Mouse (Mus musculus): ENCODE data around the gene Hsd11b2. TPM values are rescaled to one million over a fixed set of nuclear protein-coding genes. Genes with fewer than 3 reads are reported as not detected.

Hsd11b2 gene
- under 1 TPM; 0.43 to 0.52 TPM for total RNA-seq (2021)

- peak; percentile 43 for DNase-seq
Observed at GRCm38 (mm10) chr8:105518436-105519313, at the start of gene Hsd11b2. TSS of gene Hsd11b2 (plus strand) at chr8:105518755.

DNA sequence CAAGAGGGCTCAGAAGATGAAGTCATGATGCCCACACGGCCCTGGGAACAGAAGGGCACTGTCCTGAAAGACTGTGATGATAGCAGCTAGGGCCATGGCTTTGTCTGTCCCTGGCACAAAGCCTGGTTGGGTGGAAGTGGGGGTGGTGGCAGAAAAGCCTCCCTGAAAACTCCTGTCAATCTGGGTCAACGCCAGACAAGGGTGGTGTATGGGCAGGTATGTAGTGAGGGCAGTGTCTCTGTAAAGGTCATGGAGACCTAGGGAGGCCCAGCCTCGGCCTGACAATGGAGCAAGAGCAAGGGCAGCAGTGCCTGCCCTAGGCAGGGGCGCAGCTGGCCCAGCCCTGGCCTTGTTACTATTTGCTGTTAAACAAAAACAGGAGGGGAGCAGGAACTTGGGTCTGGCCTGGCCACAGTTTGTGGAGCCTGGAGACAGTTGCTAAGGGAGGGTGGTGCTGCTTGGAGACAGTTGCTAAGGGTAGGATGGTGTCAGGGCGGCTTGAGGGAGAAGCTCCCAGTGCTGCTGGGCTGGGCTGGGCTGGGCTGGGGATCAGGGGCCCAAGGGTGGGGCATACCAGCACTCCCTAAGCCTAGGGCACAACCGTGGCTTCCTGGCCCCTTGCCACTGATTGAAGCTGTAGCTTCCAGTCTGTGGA is 49.4 kb upstream of the Hsd11b2 start:
- peak; percentile 57 for DNase-seq

DNA sequence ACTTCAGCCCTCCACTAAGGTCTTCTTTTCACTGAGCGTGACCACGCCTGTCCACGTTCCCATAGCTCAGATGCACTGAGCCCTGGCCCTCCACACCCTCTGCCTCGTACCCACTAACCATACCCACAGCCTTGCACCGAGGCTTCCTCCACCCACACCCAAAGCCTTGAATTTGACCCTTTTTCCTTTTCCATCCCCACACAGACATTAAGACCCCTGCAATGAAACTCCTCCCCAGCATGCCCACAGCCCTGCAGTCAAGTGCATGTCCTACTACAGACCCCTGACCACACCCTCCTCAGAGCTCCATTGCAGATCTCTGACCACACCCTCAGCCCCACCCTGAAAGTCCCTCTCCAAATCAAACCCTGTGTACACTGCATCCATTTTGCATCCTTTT is 48.7 kb upstream of the Hsd11b2 start:
- DNase-seq: no peak

- DNase-seq: no peak
Observed at GRCm38 (mm10) chr8:105470262-105470661, 48.3 kb upstream of the Hsd11b2 start.

DNA sequence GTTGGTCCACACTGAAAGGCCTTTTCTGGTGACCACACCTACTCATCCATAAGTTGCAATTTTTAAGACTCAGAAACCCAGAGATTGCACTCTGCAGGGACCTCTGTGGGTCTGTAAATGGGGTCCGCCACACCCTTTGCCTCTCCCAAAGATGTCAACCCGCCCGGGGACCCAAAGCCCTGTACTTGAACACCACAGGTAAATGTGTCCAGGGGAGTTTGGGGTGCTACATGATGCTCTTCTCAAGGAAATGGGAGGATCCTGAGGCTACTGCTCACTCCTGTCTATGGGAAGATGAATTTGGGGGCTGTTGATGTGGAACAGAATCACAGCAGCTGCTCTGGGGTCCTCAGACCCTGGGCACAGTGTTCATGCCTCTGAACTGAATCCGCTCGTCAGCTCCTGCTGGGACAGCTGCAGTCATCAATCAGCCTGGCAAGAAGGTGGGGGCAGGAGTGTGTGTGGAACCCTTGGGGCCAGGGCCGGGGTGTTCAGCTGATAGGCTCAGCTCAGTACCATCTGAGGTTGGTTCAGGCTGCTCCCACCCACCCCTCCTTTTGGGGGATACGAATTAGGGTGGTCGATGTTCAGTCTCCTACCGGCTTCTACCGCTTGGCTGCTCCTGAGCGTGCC is 47.8 kb upstream of the Hsd11b2 start:
- no peak for DNase-seq

- DNase-seq: peak; percentile 98
Observed at GRCm38 (mm10) chr8:105471314-105472015, 47.1 kb upstream of the Hsd11b2 start, which contains the start of gene Tppp3. TSS of gene Tppp3 (minus strand) at chr8:105471526.

DNA sequence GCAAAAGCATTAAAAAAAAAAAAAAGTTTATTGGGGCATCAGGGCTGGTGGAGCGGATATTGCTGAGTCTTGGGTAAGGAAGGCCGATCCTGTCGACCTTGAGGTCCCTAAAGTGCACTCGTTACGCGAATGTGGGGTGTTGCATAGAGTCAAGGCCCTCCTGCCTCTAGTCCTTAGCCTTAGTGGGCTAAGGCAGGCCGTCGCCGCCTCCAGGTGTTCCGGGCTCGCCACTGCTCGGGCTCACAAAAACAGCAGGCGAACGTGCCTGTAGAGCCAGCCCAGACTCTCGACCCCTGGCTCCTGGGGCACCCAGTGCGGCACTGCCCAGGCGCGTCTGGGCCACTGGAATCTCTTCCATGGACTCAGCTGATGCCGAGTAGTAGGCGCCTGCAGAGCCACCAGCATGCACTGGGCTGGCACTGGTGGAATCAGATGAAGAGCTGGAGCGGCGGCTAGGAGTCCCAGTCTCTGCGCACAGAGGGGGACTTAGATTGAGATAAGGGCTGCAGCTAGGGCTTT is 46.1 kb upstream of the Hsd11b2 start:
- no peak for DNase-seq

- DNase-seq: no peak
Observed at GRCm38 (mm10) chr8:105472983-105473382, 45.6 kb upstream of the Hsd11b2 start.

DNA sequence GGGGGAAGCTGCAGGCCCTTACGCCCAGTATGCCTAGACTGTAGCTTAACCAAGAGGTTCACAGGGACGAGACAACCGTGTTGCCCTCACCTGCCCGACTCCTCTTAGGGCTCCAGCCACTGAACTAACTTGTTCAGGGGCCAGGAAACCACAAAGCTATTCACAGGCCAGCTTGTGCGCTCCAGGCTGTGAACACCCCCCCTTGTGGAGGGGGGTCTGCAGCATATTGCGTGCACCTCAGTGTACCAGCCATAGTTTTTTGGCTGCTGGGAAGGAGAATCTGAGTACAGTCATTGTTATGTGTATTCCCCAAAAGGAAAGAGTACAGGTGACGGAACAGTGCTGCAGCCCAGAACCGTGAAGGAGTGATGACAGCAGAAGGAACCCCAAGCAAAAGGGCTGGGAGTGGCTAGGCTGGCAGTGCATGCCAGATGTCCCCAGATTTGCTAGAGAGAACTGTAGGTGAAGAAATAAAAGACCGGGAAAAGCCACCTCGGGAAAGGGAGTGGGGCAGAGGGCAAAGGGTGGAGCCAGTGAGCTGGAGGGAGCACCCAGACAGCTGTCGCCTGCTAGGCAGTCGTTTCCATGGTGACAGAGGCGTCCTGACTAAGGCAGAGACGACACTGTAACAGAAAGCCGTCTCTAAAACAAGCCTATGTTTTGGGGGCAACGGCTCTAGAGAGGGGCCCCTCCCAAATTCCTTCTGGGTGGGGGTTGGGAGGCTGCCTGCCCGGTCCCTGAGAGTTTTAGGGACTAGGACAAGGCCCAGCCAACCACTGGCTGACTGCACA is 44.5 kb upstream of the Hsd11b2 start:
- DNase-seq: peak; percentile 80

DNA sequence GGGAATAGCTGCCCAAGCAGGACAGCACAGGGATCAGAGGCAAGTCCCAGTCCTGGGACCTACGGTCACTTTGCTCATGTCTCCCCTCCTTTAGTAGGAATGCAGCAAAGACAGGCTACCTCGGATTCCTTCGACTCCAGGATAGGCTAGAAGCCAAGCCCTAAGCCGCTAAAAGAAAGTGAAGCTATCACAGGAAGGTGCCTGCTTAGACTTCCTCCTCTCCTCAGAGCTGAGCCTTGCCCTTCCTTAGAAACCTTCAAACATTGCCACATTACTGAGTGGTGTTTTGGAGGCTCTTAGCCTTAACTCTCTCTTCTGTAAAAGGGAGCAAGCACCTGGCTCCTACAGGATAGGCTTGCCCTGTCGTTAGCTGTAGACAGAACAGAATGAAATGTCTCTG is 43.9 kb upstream of the Hsd11b2 start:
- no peak for DNase-seq

DNA sequence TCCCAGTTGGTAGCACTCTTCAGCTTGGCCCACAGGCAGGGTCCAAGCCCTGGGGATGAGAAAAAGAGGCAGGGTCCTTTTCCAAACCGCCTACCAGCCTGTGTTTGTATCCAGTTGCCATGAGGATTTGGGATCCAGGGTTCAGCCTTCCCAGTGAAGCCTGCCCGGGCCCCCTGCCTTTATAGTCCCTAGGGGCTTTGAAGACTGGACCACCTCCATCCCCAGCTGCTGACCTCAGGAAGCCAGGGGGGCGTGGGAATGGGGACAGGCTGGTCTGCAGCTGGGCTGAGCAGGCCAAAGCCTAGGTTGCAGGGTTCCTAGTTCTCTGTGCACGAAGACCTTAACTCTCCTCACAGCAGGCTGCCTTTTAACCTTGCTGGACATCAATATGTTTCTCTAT is 43.3 kb upstream of the Hsd11b2 start:
- peak; percentile 77 for DNase-seq

DNA sequence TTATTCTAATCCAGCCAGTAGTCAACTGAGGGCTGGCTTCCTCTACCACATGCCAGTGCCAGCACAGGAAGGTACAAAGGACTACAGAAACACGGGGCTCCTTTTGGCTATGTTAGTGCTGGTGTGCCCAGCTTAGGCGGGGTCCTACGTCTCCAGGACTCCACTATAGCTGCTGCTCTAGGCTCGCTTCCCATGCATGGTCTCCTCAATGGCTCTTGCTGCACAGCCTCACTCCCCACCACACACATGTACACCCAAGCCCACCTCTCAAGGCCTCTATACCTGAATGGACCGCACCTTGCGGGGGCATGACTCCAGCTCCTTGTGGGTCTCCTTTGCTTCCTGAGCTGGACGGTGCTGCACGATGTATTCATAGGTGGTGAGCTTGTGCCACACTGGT is 42.8 kb upstream of the Hsd11b2 start:
- DNase-seq: no peak

GRCm38 (mm10) chr8:105476161-105476560 is 42.4 kb upstream of the Hsd11b2 start:
- no peak for DNase-seq

DNA sequence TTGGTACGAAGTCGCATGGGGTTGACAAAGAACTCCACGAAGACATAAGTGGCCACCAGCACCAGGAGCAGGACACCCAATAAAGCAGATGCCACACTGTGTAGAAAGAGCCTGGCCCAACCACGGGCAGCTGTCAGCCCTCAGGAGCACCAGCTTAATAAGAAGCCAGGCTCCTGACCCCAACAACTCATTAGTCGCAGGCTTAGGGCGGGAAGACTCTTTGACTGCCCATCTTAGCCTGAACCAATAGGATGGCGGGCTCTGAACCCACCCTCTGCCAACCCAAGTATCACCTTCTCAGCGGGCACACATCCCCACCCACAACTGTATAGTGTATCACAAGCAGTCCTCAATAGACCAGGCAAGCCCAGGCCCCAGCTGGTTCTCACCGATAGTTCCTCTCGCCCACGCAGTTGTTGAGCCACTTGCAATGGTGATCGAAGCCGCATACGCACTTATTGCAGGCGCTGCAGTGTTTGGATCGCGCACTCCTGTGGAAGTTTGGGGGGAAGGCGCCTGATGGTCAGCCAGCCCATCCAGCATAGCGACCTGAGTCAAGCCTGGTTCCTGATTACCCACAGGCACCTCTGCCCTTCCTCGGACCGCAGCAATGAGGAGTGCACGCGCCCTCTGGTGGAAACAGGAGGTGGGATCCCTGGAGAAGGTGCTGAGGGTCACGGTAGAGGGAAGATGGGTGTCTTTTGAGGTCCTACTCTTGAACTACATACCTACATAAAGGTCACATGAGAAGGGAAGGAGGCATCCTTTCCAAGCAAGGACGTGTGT is 41.7 kb upstream of the Hsd11b2 start:
- peak; percentile 80 for DNase-seq

DNA sequence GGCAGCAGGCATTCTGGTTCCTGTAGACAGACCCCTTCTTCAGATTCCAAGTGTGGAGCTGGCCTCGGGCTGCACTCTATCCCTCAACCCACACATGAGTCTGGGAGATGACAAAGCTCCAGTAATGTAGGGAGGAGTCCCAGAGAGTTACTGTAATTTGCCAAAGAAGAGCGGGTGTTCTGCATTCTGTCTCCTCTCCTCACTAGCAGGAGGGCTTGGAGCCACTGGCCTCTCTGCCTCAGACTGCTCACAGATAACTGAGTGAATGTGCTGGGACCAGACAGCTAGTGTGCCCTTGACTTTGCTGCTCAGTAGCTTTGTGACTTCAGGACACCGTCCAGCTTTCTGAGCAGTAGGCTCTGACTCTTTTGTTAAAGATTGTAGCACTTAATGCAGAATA is 40.8 kb upstream of the Hsd11b2 start:
- DNase-seq: no peak

DNA sequence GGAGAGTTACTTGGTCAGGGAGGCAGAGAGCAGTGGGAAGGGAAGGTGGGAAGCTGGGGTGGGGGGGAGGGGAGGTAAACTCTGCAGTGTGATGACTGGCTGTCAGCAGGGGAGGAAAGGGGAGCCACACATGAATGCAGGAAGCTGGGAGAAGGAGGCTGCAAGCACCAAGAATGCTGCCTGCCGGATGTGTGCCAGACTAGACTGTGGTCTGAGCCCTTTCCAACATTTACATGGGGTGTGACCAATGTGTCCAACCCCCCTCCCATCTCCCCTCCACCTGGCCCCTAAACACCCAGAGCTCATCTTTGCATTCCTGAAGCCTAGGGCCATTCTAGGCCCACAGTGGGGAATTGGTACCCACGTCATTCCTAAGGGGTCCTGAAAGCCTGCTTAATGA is 37.5 kb upstream of the Hsd11b2 start:
- DNase-seq: no peak

DNA sequence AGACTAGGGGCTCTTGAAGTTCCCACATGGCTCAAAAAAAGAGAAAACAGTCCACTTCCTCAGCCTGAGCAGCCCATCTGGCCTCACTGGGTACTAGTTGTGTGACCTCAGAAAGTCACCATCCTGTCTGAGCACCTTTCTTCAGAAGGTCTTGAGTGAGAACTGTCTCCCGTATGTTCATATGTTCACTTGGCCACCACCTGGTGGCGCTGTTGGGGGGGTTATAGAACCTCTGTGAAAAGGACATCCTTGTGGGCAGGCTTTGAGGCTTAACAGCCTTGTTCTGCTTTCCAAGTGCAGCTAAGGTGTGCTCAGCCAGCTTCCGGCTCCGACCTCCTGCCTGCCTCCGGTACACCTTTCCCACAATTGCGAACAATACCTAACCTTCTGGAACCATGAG is 37.1 kb upstream of the Hsd11b2 start:
- DNase-seq: peak; percentile 49

DNA sequence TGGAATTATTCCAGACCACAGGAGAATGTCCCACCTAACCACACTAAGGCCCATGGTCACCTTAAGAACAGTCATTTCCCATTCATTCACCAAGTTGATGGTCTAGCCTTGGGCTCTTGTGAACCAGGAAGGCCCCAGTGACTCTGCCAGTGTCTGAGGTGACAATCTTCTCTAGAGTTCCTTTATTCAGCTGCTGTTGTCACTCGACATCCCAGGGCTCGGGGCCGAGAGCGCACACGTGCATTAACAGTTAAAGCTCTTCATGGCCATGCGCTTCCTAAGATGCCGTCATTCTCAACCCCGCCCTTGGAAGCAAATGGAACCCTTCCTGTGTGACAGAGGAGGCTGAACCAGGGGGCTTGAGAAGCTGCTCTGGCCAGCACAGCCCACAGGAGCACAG is 36.4 kb upstream of the Hsd11b2 start:
- DNase-seq: no peak

- peak; percentile 81 for DNase-seq
Observed at GRCm38 (mm10) chr8:105483212-105484029, 35.1 kb upstream of the Hsd11b2 start.

DNA sequence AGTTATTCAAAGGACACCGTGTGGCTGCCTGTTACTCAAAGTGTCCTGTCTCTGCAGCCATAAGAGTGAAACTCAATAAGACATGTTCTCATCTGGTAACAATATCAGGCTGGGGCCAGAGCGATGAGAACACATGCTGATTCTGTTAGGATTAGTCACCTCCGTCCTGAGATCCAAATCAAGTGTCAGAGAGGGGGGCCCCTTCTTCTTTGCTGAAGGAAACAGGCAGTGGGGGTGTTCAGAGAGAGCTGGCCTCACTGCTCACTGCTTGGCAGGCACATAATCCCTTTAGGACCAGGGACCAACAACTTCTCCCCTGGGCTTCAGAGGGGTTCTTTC is 34.6 kb upstream of the Hsd11b2 start:
- no peak for DNase-seq

Data from heart, postnatal 4 days (tissue).